Mouse (Mus musculus) forebrain, embryonic 12.5 days (tissue): ENCODE results near the gene Cdc7. TPM values are rescaled to one million over a fixed set of nuclear protein-coding genes. Genes with fewer than 3 reads are reported as not detected.

Source experiments
- ATAC-seq: fragments of 200-750 bp; cut with Nextera tagmentation; 2 replicates; pipeline ENCODE4 v1.8.0; 2017; ENCODE audit warnings: moderate TSS enrichment; ENCODE audit not compliant: low FRiP score
- H3K27ac ChIP-seq: fragments of 300-500 bp; sonication (generic); 2 replicates; pipeline ENCODE4 v1.5.1; 2016; ENCODE audit warnings: mild to moderate bottlenecking
- H3K27me3 ChIP-seq: fragments of 300-500 bp; sonication (generic); 2 replicates; pipeline ENCODE4 v1.6.1; 2016; ENCODE audit warnings: mild to moderate bottlenecking
- H3K36me3 ChIP-seq: fragments of 300-500 bp; sonication (generic); replicated peaks from 2 replicates; pipeline ENCODE4 v1.6.1; 2016; ENCODE audit warnings: mild to moderate bottlenecking
- H3K4me1 ChIP-seq: fragments of 300-500 bp; sonication (generic); 2 replicates; pipeline ENCODE4 v1.6.1; 2016
- H3K4me2 ChIP-seq: fragments of 300-500 bp; sonication (generic); 2 replicates; pipeline ENCODE4 v1.6.1; 2016; ENCODE audit warnings: mild to moderate bottlenecking, moderate library complexity
- H3K4me3 ChIP-seq: fragments of 300-500 bp; sonication (generic); replicated peaks from 2 replicates; pipeline ENCODE4 v1.5.1; 2016; ENCODE audit warnings: mild to moderate bottlenecking
- H3K9ac ChIP-seq: fragments of 300-500 bp; sonication (generic); 2 replicates; pipeline ENCODE4 v1.6.1; 2016; ENCODE audit warnings: mild to moderate bottlenecking
- H3K9me3 ChIP-seq: fragments of 300-500 bp; sonication (generic); 2 replicates; pipeline ENCODE4 v1.6.1; 2016
- WGBS: fragments of 180-500 bp; shearing (Covaris S2); methylation state at CpG from one replicate; pipeline ENCODE4 v1.1.7; 2016; 5-methylcytosine and 5-hydroxymethylcytosine counted together
- polyA plus RNA-seq: library from polyadenylated mRNA; unstranded; fragments of >200 nt; fragmentation: Nextera tagmentation; extraction: Ambion mirVana; gene quantifications from 2 replicates; pipeline ENCODE4 v1.2.1, GENCODE M21; 2016

Cdc7 gene
- polyA plus RNA-seq, result 51.7 and 52.1 TPM in 2 replicates

- Histone ChIP-seq H3K36me3 (no peaks in the 10 kb centered on the region), H3K4me3 (peak within 1 kb of the TSS; percentile 70), H3K9me3 (no peaks in the 10 kb centered on the region), H3K27ac (peak within 1 kb of the TSS; percentile 82), H3K9ac (peak within 1 kb of the TSS; percentile 80), H3K4me1 (peaks cover 13% of the 10 kb centered on the region), H3K4me2 (peak within 1 kb of the TSS; percentile 81), H3K27me3 (no peaks in the 10 kb centered on the region)
- ATAC-seq, result peak; percentile 93
- WGBS, result 6% methylated on average over 52 of the region's 54 CpGs
Measured at GRCm38 (mm10) chr5:106963584-106964512, at the start of gene Cdc7. Cdc7 (plus strand) TSS chr5:106964322.

- Histone ChIP-seq H3K36me3 (no peaks in the 10 kb centered on the region), H3K9ac (no peak overlapping the region), H3K4me2 (no peak overlapping the region), H3K27me3 (no peaks in the 10 kb centered on the region), H3K27ac (no peak overlapping the region), H3K4me3 (no peak overlapping the region), H3K4me1 (no peaks in the 10 kb centered on the region), H3K9me3 (no peaks in the 10 kb centered on the region)
- ATAC-seq, result no peak
Measured at GRCm38 (mm10) chr5:106919315-106919714, 44.8 kb upstream of the Cdc7 start.

GRCm38 (mm10) chr5:106925488-106926368 lies 38.4 kb upstream of the Cdc7 start, which contains the start of gene Hfm1:
Hfm1 (minus strand) TSS chr5:106926321.
- peak within 1 kb of the TSS; percentile 61 for H3K4me2 ChIP-seq
- peak within 1 kb of the TSS; percentile 64 for H3K4me3 ChIP-seq
- no peaks in the 10 kb centered on the region for H3K27me3 ChIP-seq
- under 1% methylated on average over 55 of the region's 76 CpGs for WGBS
- H3K4me1 ChIP-seq, result no peaks in the 10 kb centered on the region
- peak within 1 kb of the TSS; percentile 78 for H3K27ac ChIP-seq
- H3K9ac ChIP-seq, result peak within 1 kb of the TSS; percentile 88
- H3K9me3 ChIP-seq, result no peaks in the 10 kb centered on the region
- peak; percentile 98 for ATAC-seq
- H3K36me3 ChIP-seq, result no peaks in the 10 kb centered on the region

GRCm38 (mm10) chr5:106926369-106926686 lies 37.8 kb upstream of the Cdc7 start:
- Histone ChIP-seq H3K4me1 (no peaks in the 10 kb centered on the region), H3K4me2 (peak overlapping the region; percentile 61), H3K4me3 (peak overlapping the region; percentile 64), H3K9ac (peak overlapping the region; percentile 88), H3K9me3 (no peaks in the 10 kb centered on the region), H3K27me3 (no peaks in the 10 kb centered on the region), H3K27ac (peak overlapping the region; percentile 78), H3K36me3 (no peaks in the 10 kb centered on the region)
- ATAC-seq, result no peak
- 28% methylated on average over 4 of the region's 4 CpGs for WGBS

DNA sequence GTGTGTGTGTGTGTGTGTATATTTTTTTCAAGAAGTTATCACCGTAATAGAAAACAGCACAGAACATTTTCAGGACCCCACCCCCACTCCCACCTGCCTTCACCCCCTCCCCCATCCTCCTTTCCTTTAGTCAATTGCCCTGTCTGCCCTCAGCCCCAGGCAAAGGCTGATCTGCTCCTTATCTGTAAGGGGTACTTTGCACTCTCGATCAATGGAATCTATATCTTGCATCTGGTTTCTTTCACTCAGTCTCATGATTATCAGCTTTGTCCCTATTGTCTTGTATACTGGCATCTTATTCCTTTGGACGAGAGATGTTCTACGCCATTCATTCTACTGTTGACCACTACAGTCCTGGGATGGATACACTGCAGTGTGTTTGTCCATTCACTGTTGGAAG lies 36.1 kb upstream of the Cdc7 start:
- WGBS, result 85% methylated on average over 4 of the region's 4 CpGs

DNA sequence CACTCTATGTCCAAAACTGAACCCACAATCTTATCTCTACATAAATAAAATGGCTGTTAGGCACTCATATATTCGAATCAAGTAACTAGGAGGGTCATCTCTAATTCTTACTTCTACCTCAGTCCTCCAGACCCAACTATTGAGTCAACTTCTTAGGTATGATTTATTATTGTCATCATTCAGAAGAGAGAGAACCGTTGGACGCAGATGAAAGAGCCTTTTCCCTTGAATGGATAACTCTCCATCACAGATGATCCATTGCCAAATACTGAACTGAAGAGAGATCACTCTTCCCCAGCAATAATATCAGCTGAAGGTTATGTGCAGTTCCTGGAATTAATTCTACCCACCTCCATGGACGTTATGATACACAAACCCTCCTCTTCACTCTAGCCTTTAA lies 17.8 kb upstream of the Cdc7 start:
- no peaks in the 10 kb centered on the region for H3K36me3 ChIP-seq
- ATAC-seq, result no peak
- H3K4me1 ChIP-seq, result no peaks in the 10 kb centered on the region
- H3K4me3 ChIP-seq, result no peak overlapping the region
- H3K27me3 ChIP-seq, result no peaks in the 10 kb centered on the region
- WGBS, result 86% methylated on average over 4 of the region's 4 CpGs
- H3K9me3 ChIP-seq, result no peaks in the 10 kb centered on the region
- no peak overlapping the region for H3K27ac ChIP-seq
- H3K4me2 ChIP-seq, result no peak overlapping the region
- H3K9ac ChIP-seq, result no peak overlapping the region

More for the DNA sequence above, 36.1 kb upstream of the Cdc7 start:
- Histone ChIP-seq H3K9ac (no peak overlapping the region), H3K4me3 (no peak overlapping the region), H3K27ac (no peak overlapping the region), H3K27me3 (no peaks in the 10 kb centered on the region), H3K36me3 (no peaks in the 10 kb centered on the region), H3K4me1 (no peaks in the 10 kb centered on the region), H3K9me3 (no peaks in the 10 kb centered on the region), H3K4me2 (no peak overlapping the region)
- ATAC-seq, result no peak

GRCm38 (mm10) chr5:106948683-106949082 lies 15.4 kb upstream of the Cdc7 start:
- Histone ChIP-seq H3K27me3 (no peaks in the 10 kb centered on the region), H3K4me1 (no peaks in the 10 kb centered on the region), H3K27ac (no peak overlapping the region), H3K4me2 (no peak overlapping the region), H3K9me3 (no peaks in the 10 kb centered on the region), H3K36me3 (no peaks in the 10 kb centered on the region), H3K4me3 (no peak overlapping the region), H3K9ac (no peak overlapping the region)
- 90% methylated on average over 6 of the region's 6 CpGs for WGBS
- no peak for ATAC-seq

DNA sequence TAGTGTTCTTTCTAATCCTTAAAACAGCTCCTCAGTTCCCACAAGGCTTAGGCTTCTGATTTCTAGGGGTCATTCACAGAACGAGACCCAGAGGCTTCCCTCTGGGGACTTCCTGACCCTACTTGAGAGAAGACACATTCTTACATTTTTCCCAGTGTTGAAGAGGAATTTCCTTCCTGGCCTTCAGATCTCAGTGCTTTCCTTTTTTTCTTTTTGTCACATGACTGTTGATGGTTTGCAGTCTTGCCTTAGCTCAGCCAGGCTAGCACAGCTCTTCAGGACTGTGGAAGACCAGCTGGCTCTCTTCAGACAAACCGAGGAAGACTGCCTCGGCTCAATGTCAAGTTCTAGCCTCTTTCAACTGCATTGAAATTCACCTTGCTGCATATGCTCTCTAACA lies 7.7 kb upstream of the Cdc7 start:
- no peak overlapping the region for H3K4me2 ChIP-seq
- no peak overlapping the region for H3K4me3 ChIP-seq
- no peak overlapping the region for H3K27ac ChIP-seq
- no peak overlapping the region for H3K9ac ChIP-seq
- no peaks in the 10 kb centered on the region for H3K9me3 ChIP-seq
- H3K36me3 ChIP-seq, result no peaks in the 10 kb centered on the region
- no peaks in the 10 kb centered on the region for H3K27me3 ChIP-seq
- no peak for ATAC-seq
- H3K4me1 ChIP-seq, result no peaks in the 10 kb centered on the region
- WGBS, result 82% methylated on average over 3 of the region's 3 CpGs

- no peak overlapping the region for H3K27ac ChIP-seq
- no peak overlapping the region for H3K9ac ChIP-seq
- ATAC-seq, result no peak
- no peaks in the 10 kb centered on the region for H3K27me3 ChIP-seq
- no peaks in the 10 kb centered on the region for H3K4me1 ChIP-seq
- H3K9me3 ChIP-seq, result no peaks in the 10 kb centered on the region
- no peak overlapping the region for H3K4me3 ChIP-seq
- WGBS, result 77% methylated on average over 3 of the region's 3 CpGs
- no peaks in the 10 kb centered on the region for H3K36me3 ChIP-seq
- H3K4me2 ChIP-seq, result no peak overlapping the region
Measured at GRCm38 (mm10) chr5:106959031-106959430, 5.1 kb upstream of the Cdc7 start.

DNA sequence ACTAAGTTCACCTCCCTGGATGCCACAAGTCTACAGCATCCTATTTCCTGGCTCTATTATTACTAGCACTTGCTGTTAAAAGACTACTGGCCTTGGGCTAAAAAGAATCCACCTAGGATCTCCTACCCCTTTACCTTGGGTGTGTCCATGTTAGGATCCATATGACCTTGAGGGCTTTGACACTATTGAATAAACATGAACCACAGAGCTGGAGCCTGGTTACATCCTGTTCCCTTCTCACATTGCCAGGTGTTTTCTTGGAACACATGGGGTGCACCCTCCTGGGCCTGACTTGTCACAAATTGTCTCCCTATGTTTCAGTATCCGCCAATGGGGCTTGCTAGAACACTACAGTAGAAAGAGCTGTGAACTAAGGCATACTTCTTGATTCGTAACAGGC lies 3.7 kb upstream of the Cdc7 start:
- H3K36me3 ChIP-seq, result no peaks in the 10 kb centered on the region
- WGBS, result 87% methylated on average over 2 of the region's 2 CpGs
- peaks cover 7% of the 10 kb centered on the region for H3K4me1 ChIP-seq
- ATAC-seq, result no peak
- H3K9me3 ChIP-seq, result no peaks in the 10 kb centered on the region
- no peaks in the 10 kb centered on the region for H3K27me3 ChIP-seq
- no peak overlapping the region for H3K4me3 ChIP-seq
- no peak overlapping the region for H3K27ac ChIP-seq
- H3K4me2 ChIP-seq, result no peak overlapping the region
- no peak overlapping the region for H3K9ac ChIP-seq

DNA sequence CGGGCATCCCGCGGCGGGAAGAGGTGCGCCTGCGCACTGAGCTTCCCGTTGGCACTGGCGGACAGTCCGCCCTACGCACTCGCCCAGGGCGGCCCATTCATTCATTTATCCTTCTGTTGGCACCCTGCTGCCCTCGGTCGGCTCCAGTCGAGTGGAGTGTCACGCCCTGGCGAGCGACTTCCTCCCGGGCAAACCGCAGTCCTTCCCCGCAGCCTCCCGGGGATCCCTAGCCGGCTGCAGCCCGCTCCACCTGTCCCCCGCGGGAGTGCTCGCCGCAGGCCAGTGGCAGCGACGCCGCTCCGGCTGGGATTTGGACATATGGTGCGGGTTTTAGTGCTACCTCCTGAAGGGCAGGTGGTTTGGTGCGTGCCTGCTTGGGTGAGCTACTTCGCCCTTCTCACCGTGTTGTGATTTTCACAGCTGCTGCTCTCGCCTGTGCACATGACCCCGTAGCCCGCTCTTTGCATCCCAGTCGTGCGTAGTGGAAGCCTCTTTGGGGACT lies 442 bp downstream of the Cdc7 start:
- H3K4me2 ChIP-seq, result peak overlapping the region; percentile 81
- peak; percentile 94 for ATAC-seq
- no peaks in the 10 kb centered on the region for H3K9me3 ChIP-seq
- no peaks in the 10 kb centered on the region for H3K27me3 ChIP-seq
- peak overlapping the region; percentile 80 for H3K9ac ChIP-seq
- peaks cover 6% of the 10 kb centered on the region for H3K36me3 ChIP-seq
- H3K4me3 ChIP-seq, result peak overlapping the region; percentile 70
- H3K27ac ChIP-seq, result peak overlapping the region; percentile 82
- 0% methylated on average over 40 of the region's 41 CpGs for WGBS
- H3K4me1 ChIP-seq, result peaks cover 13% of the 10 kb centered on the region

DNA sequence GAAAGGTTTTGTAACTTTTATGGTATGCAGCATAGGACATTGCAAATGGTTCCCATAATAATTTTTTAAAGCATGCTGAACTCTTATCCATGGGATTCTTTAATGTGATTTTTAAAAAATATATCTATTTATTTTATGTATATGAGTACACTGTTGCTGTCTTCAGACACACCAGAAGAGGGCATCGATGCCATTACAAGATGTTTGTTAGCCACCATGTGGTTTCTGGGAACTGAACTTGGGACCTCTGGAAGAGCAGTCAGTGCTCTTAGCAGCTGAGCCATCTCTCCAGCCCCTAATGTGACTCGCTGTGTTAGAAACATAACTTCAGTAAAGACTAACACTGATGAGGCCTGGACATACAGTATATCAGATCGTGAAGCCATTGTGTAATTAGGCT lies 2.3 kb downstream of the Cdc7 start:
- H3K27me3 ChIP-seq, result no peaks in the 10 kb centered on the region
- H3K9me3 ChIP-seq, result no peaks in the 10 kb centered on the region
- H3K4me2 ChIP-seq, result no peak overlapping the region
- H3K27ac ChIP-seq, result no peak overlapping the region
- no peak overlapping the region for H3K9ac ChIP-seq
- no peak for ATAC-seq
- H3K4me3 ChIP-seq, result no peak overlapping the region
- WGBS, result 90% methylated on average over 3 of the region's 3 CpGs
- peaks cover 23% of the 10 kb centered on the region for H3K36me3 ChIP-seq
- H3K4me1 ChIP-seq, result peaks cover 13% of the 10 kb centered on the region
